Mouse (Mus musculus): Measurements from ENCODE around the gene Adamts4.

The Adamts4 gene

DNA sequence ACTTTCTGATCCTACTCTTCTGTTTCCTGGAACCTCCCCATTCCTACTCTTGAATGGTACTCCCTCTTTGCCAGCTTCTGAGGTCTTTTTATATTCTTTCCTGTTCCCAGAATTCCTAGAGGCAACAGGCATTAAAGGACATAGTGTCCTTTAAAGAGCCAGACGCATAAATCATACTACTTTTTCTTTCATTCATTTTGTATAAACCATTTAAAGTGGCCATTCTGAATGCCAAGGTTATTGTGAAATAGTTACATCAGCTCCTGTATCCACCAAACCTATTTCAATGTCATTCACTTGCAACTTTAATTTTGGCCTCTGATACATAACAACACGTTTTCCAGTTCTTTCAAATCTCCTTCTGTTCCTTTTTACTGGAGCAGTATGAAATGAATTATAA, 59.1 kb downstream of the Adamts4 start:
- DNase-seq (ENCODE audit: low spot score): no peak

Measured in c-Kit-positive CD71-positive TER-119-positive erythroid progenitor cells, embryonic 14.5 days (primary cell).